Mouse (Mus musculus): ENCODE measurements around the gene Ampd2.

Ampd2 gene

GRCm38 (mm10) chr3:108069231-108069870, 17.1 kb downstream of the Ampd2 start:
- DNase-seq (ENCODE audit: low spot score): no peak

- no peak for DNase-seq (ENCODE audit: low spot score)
These were observed 17.6 kb downstream of the Ampd2 start for GRCm38 (mm10) chr3:108068826-108069225.

GRCm38 (mm10) chr3:108067370-108067934, 19.0 kb downstream of the Ampd2 start:
- DNase-seq (ENCODE audit: low spot score): no peak

DNA sequence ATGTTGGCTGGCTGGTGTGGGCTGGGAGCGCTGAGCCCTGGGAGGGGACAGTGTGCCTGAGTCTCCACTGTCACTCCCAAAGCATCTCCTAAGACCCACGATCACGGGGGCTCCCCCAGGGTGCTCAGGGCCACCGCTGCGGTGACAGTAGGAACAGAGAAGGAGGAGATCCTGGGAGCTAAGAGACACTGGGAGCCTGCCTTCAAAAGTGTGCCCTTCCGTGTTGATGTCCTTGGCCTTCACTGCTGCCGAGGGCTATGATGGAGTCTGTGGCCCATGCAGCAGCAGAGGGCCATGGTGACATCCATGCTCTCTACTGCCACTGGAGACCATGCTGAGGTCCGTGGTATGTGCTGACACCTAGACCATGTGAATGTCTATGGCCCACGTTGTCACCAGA, 20.9 kb downstream of the Ampd2 start:
- no peak for DNase-seq (ENCODE audit: low spot score)

DNA sequence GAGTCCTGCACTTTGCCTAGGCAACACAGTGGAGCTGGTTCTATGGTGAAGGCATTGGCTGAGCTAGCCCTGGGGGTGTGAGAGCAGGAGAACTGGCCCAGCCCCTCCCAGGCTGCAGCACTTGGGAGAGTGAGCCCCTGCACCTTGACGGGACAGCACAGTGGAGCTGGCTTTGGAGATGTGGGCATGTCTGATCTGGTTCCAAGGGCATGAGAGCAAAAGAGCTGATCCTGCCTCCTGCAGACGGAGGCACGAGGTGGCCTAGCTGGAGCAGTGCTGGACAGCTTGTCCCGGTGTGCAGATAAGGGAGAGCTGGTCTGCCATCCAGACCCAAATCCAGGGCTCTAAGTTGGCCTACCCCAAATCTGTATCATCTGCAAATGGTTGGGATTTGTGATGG, 21.8 kb downstream of the Ampd2 start:
- DNase-seq (ENCODE audit: low spot score): no peak

DNA sequence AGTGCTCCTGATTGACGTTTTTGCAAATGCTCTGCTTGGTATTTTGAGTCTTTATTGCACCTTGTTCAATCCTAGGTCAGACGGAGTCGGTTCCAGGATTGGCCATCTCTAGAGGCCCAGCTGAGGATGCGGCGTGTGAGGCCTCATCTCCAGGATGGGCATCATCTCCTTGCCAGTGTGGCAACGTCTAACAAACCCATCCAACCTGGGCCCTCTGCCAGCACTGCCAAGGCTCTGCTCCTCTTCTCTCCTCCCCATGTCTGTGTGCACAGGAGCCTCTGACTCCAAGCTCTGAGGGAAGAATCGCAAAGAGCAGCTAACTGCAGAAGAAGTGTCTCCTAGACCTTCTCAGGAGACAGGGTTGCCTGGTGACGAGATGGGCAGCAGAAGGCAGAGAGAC, 23.8 kb downstream of the Ampd2 start:
- DNase-seq (ENCODE audit: low spot score): no peak

- DNase-seq (ENCODE audit: low spot score): peak; percentile 93
These were observed 25.0 kb downstream of the Ampd2 start for GRCm38 (mm10) chr3:108061420-108061819.

DNA sequence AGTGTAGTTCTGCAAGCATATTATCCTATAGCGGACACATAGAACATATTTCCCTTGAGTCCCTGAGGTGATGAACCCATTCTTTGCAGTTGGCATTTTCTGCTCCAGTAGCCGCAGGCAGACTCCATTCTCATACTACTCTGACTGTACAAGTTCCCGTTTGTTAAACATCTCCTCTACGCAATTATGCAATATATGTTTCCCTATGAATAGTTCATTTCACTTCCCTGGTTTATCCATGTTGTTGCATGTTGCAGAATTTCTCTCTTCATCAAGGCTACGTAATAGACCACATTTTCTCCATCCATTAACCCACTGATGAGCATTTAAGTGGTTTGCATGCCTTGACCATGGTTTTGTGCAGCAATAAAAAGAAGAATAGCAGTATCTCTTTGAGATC, 36.0 kb downstream of the Ampd2 start:
- no peak for DNase-seq (ENCODE audit: low spot score)

DNA sequence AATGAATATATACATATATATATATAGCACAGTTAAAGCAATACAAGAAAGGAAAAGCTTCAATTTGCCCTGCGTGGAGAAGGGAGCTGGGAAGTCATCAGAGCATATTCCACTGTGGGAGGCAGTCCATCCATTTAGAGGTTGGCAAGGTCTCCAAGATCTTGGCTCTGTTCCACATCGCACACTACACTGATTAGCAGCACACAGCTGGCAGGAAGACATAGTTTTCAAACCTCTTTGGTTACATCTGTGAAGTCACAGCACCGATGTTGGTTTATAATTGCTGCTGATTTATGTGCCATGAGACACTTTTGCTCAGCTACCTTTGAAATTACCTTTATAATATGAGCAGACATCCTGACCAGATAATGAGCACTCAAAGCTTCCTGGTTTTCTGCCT, 38.1 kb downstream of the Ampd2 start:
- DNase-seq (ENCODE audit: low spot score): no peak

- no peak for DNase-seq (ENCODE audit: low spot score)
These were observed 39.4 kb downstream of the Ampd2 start for GRCm38 (mm10) chr3:108046944-108047655.

- peak; percentile 89 for DNase-seq (ENCODE audit: low spot score)
These were observed 41.9 kb downstream of the Ampd2 start, which contains the start of gene Gstm4 for GRCm38 (mm10) chr3:108044394-108045140. Gstm4 (minus strand) TSS chr3:108044894.

DNA sequence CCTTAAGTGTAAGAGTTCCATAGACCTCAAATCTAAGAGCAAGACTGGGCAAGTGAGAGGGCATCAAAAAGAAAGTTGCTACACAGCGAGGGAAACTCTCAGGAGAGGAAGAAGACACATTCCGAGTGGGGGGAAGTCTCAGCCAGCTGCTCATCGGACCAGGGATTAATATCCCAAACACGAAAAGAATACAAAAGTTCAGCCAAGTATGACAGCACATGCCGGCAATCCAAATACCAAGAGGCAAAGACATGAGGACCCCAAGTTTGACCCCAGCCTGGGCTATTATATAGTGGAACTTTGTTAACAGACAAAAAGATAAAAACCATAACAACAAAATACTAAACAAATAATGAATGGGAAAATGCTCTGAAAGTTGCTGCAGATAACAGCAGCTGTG, 53.3 kb downstream of the Ampd2 start:
- no peak for DNase-seq (ENCODE audit: low spot score)

GRCm38 (mm10) chr3:108032113-108032512, 54.3 kb downstream of the Ampd2 start:
- DNase-seq (ENCODE audit: low spot score): no peak

- DNase-seq (ENCODE audit: low spot score): no peak
These were observed 57.6 kb downstream of the Ampd2 start for GRCm38 (mm10) chr3:108028641-108029365.

- DNase-seq (ENCODE audit: low spot score): no peak
These were observed 59.9 kb downstream of the Ampd2 start for GRCm38 (mm10) chr3:108026597-108026996.

GRCm38 (mm10) chr3:108026049-108026448, 60.4 kb downstream of the Ampd2 start:
- no peak for DNase-seq (ENCODE audit: low spot score)

GRCm38 (mm10) chr3:108025318-108025717, 61.1 kb downstream of the Ampd2 start:
- DNase-seq (ENCODE audit: low spot score): no peak

All from embryo, embryonic 10.5 days (tissue).